Comparison of ENCODE assay signal across 9 mouse cellular contexts in genomic region chr4:152276389-152277347, GRCm38 (mm10). TPM values are rescaled to one million over a fixed set of nuclear protein-coding genes. Genes with fewer than 3 reads are reported as not detected.
A peak's percentile ranks its signal among the peaks of the same experiment; 100 is the strongest.
DNase-seq lines count a peak whose midpoint lies in the region; ATAC-seq and TF ChIP-seq lines count a peak whose summit lies in the region.
"Had no signal": no experiment of that assay in that cellular context is flagged by ENCODE, and none has a peak within 500 bp of the region (broad histone marks: within the 10 kb centered on the region; RNA-seq: fewer than 3 reads in every experiment).

No protein-coding gene starts in this region.

- H3K9me3 ChIP-seq in kidney, embryonic 16.5 days (ENCODE audit: low read length), result no peaks in the 10 kb centered on the region

- no peak overlapping the region for H3ac ChIP-seq in C2C12 (ENCODE audit: control insufficient read depth, insufficient read length, low read depth)

- no peak overlapping the region for H3K9ac ChIP-seq in kidney, embryonic 16.5 days (replicated peaks; ENCODE audit: low read length)

- 53% methylated on average over 10 of the region's 10 CpGs for WGBS in kidney, embryonic 16.5 days

- H3K4me3 ChIP-seq in C2C12 (ENCODE audit: insufficient read depth, poor library complexity, severe bottlenecking), result no peak overlapping the region
- no peak overlapping the region for H3K4me3 ChIP-seq in kidney, embryonic 16.5 days (ENCODE audit: low read length)

- H3K27ac ChIP-seq in kidney, embryonic 16.5 days (ENCODE audit: low read length), result no peak overlapping the region

- peak; percentile 78 for TF ChIP-seq CTCF in C2C12 (IDR thresholded peaks at IDR 0.05; ENCODE audit: control insufficient read depth, insufficient read depth, insufficient read length)

- H3K36me3 ChIP-seq in C2C12 (ENCODE audit: control insufficient read depth, insufficient read depth), result no peaks in the 10 kb centered on the region
- H3K36me3 ChIP-seq in kidney, embryonic 16.5 days (ENCODE audit: insufficient read depth, low read length), result 0 out of 2 replicates have a peak, but pooled peaks cover 2% of the 10 kb centered on the region

- H3K79me3 ChIP-seq in C2C12 (ENCODE audit: low read depth), result no peaks in the 10 kb centered on the region

- no peak for ATAC-seq in kidney, embryonic 16.5 days (ENCODE audit: low FRiP score, low TSS enrichment)
- ATAC-seq: forebrain, embryonic 14.5 days had no signal

- no peaks in the 10 kb centered on the region for H3K79me2 ChIP-seq in C2C12 (ENCODE audit: control insufficient read depth, insufficient read depth)

- DNase-seq in kidney, postnatal 4 days, result peak; percentile 59 to 64
- no peak for DNase-seq in kidney, adult 18-20 months
- peak; percentile 75 for DNase-seq in ES-CJ7 (ENCODE audit: low read depth, low spot score)
- DNase-seq in embryo, embryonic 10 days (ENCODE audit: low spot score), result peak; percentile 49
- DNase-seq in frontal cortex, postnatal 36 days (ENCODE audit: low spot score in 2 of 2), result no peak
- DNase-seq: right cerebral cortex, adult 18-20 months had no signal

- peaks cover 34% of the 10 kb centered on the region for H3K4me1 ChIP-seq in kidney, embryonic 16.5 days (ENCODE audit: insufficient read depth, low read length)

- H3K4me2 ChIP-seq in kidney, embryonic 16.5 days (replicated peaks; ENCODE audit: low read depth, low read length), result no peak overlapping the region

- no peaks in the 10 kb centered on the region for H3K27me3 ChIP-seq in C2C12 (ENCODE audit: control insufficient read depth, insufficient read depth, insufficient read length)
- H3K27me3 ChIP-seq in kidney, embryonic 16.5 days (ENCODE audit: insufficient read depth, low read length), result peaks cover 12% of the 10 kb centered on the region

TF ChIP-seq in C2C12, 6 proteins besides CTCF, POLR2A, EP300 and RAD21:
- no peak for TF ChIP-seq USF1 (IDR thresholded peaks at IDR 0.05; ENCODE audit: low read depth)
- no peak for TF ChIP-seq CEBPB (IDR thresholded peaks at IDR 0.05; ENCODE audit: low read depth)
- no peak for TF ChIP-seq MYOD1 (IDR thresholded peaks at IDR 0.05; ENCODE audit: control insufficient read depth, insufficient read length, low read depth)
- no peak for TF ChIP-seq MAX (IDR thresholded peaks at IDR 0.05)
- no peak for TF ChIP-seq MYOG (IDR thresholded peaks at IDR 0.05; ENCODE audit: control insufficient read depth, extremely low read depth, insufficient read length)
- TF ChIP-seq FOSL1 (IDR thresholded peaks at IDR 0.05; ENCODE audit: insufficient read depth, low read length, poor library complexity, severe bottlenecking), result no peak

RNA-seq across cellular contexts. Expression of gene Gpr153, which starts 2.6 kb away (rescaled TPM):
- polyA plus RNA-seq in C2C12 (2012; fragmentation: generic; extraction: Trizol), result 5.4 TPM
- polyA plus RNA-seq in kidney, embryonic 16.5 days (2015; fragmentation: Nextera tagmentation; extraction: Ambion mirVana), result 5.3 and 6.2 TPM in 2 replicates

RNA-seq across cellular contexts. Expression of gene Hes3, which starts 14.8 kb away (rescaled TPM):
- polyA plus RNA-seq in C2C12 (2012; fragmentation: generic; extraction: Trizol), result not detected
- polyA plus RNA-seq in kidney, embryonic 16.5 days (2015; fragmentation: Nextera tagmentation; extraction: Ambion mirVana), result not detected in 2 replicates
- polyA plus RNA-seq: forebrain, embryonic 14.5 days had no signal

RNA-seq across cellular contexts. Expression of gene Icmt, which starts 20.4 kb away (rescaled TPM):
- polyA plus RNA-seq in C2C12 (2012; fragmentation: generic; extraction: Trizol), result 34.1 TPM
- 32.0 and 32.6 TPM in 2 replicates for polyA plus RNA-seq in kidney, embryonic 16.5 days (2015; fragmentation: Nextera tagmentation; extraction: Ambion mirVana)

RNA-seq across cellular contexts. Expression of gene Rnf207, which starts 42.1 kb away (rescaled TPM):
- 0.23 TPM for polyA plus RNA-seq in C2C12 (2012; fragmentation: generic; extraction: Trizol)
- polyA plus RNA-seq in kidney, embryonic 16.5 days (2015; fragmentation: Nextera tagmentation; extraction: Ambion mirVana), result 1.2 and 1.6 TPM in 2 replicates

RNA-seq across cellular contexts. Expression of gene Rpl22, which starts 48.9 kb away (rescaled TPM):
- polyA plus RNA-seq in C2C12 (2012; fragmentation: generic; extraction: Trizol), result 1,836 TPM
- 295 and 333 TPM in 2 replicates for polyA plus RNA-seq in kidney, embryonic 16.5 days (2015; fragmentation: Nextera tagmentation; extraction: Ambion mirVana)

Comparison
In these comparisons a context has a peak if more than half of its experiments do, and no peak if none do; other contexts are left out.
1. DNase-seq: peak in kidney, postnatal 4 days (2 of 2), ES-CJ7 (single experiment) and embryo, embryonic 10 days (single experiment); none in kidney, adult 18-20 months (single experiment) and frontal cortex, postnatal 36 days (0 of 2).